Mouse (Mus musculus) limb, embryonic 14.5 days (tissue): Measurements from ENCODE around the gene Pex11b. TPM values are rescaled to one million over a fixed set of nuclear protein-coding genes. Genes with fewer than 3 reads are reported as not detected.
A peak's percentile ranks its signal among the peaks of the same experiment; 100 is the strongest.

ENCODE experiments used
- ATAC-seq: fragments of 200-750 bp; cut with Nextera tagmentation; 2 replicates; pipeline ENCODE4 v1.8.0; 2017; ENCODE audit warnings: low read depth, moderate number of reproducible peaks, moderate TSS enrichment; ENCODE audit not compliant: low FRiP score
- DNase-seq: peaks from one replicate; pipeline ENCODE4 v3.0.0-alpha.2; 2015; ENCODE audit warnings: low spot score
- H3K27ac ChIP-seq: fragments of 300-500 bp; sonication (generic); replicated peaks from 2 replicates; pipeline ENCODE4 v1.5.1; 2014; ENCODE audit warnings: low read depth, mild to moderate bottlenecking, low read length, moderate library complexity, mixed read lengths
- H3K27me3 ChIP-seq: fragments of 300-500 bp; sonication (generic); 2 replicates; pipeline ENCODE4 v1.6.1; 2014; ENCODE audit warnings: low read length, mixed read lengths; ENCODE audit not compliant: control insufficient read depth, insufficient read depth
- H3K36me3 ChIP-seq: fragments of 300-500 bp; sonication (generic); 2 replicates; pipeline ENCODE4 v1.6.1; 2014; ENCODE audit warnings: mild to moderate bottlenecking, low read length, moderate library complexity, mixed read lengths; ENCODE audit not compliant: control insufficient read depth, insufficient read depth
- H3K4me1 ChIP-seq: fragments of 300-500 bp; sonication (generic); 2 replicates; pipeline ENCODE4 v1.6.1; 2014; ENCODE audit warnings: antibody characterized with exemption, low read length, mixed read lengths; ENCODE audit not compliant: control insufficient read depth, insufficient read depth
- H3K4me2 ChIP-seq: fragments of 300-500 bp; sonication (generic); replicated peaks from 2 replicates; pipeline ENCODE4 v1.6.1; 2014; ENCODE audit warnings: low read depth, mild to moderate bottlenecking, low read length, moderate library complexity; ENCODE audit not compliant: severe bottlenecking
- H3K4me3 ChIP-seq: fragments of 300-500 bp; sonication (generic); replicated peaks from 2 replicates; pipeline ENCODE4 v1.5.1; 2014; ENCODE audit warnings: low read length
- H3K9ac ChIP-seq: fragments of 300-500 bp; sonication (generic); 2 replicates; pipeline ENCODE4 v1.6.1; 2014; ENCODE audit warnings: mild to moderate bottlenecking, low read depth, low read length, moderate library complexity; ENCODE audit not compliant: severe bottlenecking
- H3K9me3 ChIP-seq: fragments of 300-500 bp; sonication (generic); 2 replicates; pipeline ENCODE4 v1.6.1; 2016; ENCODE audit warnings: low read length; ENCODE audit not compliant: control insufficient read depth
- POLR2A ChIP-seq: fragments of 200-500 bp; IDR thresholded peaks from 2 replicates; pipeline ENCODE4 v1.8.0; 2012; ENCODE audit warnings: inconsistent platforms, mild to moderate bottlenecking, moderate library complexity, borderline replicate concordance; ENCODE audit not compliant: insufficient read depth, insufficient read length; ENCODE audit errors: extremely low read depth
- WGBS: fragments of 180-500 bp; shearing (Covaris S2); extraction: QIAGEN DNeasy Blood & Tissue Kit; methylation state at CpG from one replicate; pipeline ENCODE4 v1.1.7; 2014; 5-methylcytosine and 5-hydroxymethylcytosine counted together
- polyA plus RNA-seq, 2 experiments: library from polyadenylated mRNA; depleted of rRNA in 1 of 2; stranded (reverse) in 1 of 2; unstranded in 1 of 2; fragments of >200 nt; fragmentation: Nextera tagmentation in 1 of 2; extraction: Ambion mirVana in 1 of 2; gene quantifications; 2 replicates each; pipeline versions ENCODE4 v1.2.1 to v1.2.3; 2012 to 2014

Gene Pex11b
- polyA plus RNA-seq, 2 experiments: 53.0 to 62.2 TPM

DNA sequence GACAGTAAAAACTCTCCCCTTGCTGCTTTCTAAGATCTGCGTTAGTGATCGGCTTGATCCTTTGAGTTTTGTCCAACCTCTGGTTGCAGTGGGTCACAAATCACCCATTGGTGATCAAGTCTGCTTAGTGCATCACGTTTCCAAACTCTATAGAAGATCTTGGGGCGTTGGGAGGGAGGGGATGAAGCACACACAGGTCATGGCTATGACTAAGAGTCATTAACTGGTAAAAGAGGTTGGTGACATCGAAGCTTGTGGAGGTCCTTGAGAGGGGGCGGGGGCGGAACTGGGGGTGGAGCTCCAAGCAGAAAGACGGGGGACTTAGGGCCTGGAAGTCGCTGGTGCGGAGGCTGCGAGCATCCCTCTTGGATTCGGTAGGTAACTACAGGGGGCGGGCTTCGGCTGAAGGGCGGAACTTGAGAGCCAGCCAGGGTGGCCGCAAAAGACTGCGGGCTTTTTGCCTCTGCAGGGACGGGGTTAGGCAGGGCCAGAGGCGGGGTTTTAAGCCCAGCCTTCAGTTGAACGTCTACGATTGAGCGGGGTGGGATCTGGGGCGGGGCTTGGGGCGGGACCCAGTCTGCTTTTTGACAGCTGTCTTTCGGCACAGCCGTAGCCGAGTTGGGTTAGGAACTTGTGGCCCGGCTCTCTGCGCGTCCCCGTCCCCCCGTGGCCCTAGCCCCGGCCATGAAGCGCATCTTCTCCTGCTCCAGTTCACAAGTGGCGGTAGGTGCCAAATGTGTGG lies 34.7 kb downstream of the Pex11b start, which contains the start of gene Ankrd35:
Gene Ankrd35 (plus strand): TSS at position 405 of the 742 bp plus-strand sequence.
- TF ChIP-seq POLR2A: no peak
- 6% methylated on average over 34 of the region's 35 CpGs for WGBS
- Histone ChIP-seq H3K27ac (no peak within 1 kb of the TSS), H3K27me3 (no peaks in the 10 kb centered on the region), H3K4me1 (peaks cover 14% of the 10 kb centered on the region), H3K9me3 (no peaks in the 10 kb centered on the region), H3K4me2 (peak within 1 kb of the TSS; percentile 75), H3K4me3 (peak within 1 kb of the TSS; percentile 34), H3K9ac (peak within 1 kb of the TSS; percentile 34; the same call in 1 of the 2 replicates), H3K36me3 (no peaks in the 10 kb centered on the region)
- ATAC-seq (peak; percentile 95), DNase-seq (peak; percentile 93)

- H3K4me1 ChIP-seq: peaks cover 14% of the 10 kb centered on the region
- no peak overlapping the region for H3K27ac ChIP-seq
- no peaks in the 10 kb centered on the region for H3K9me3 ChIP-seq
- no peaks in the 10 kb centered on the region for H3K27me3 ChIP-seq
- ATAC-seq (no peak), DNase-seq (no peak)
- no peak overlapping the region for H3K4me2 ChIP-seq
- no peak overlapping the region for H3K4me3 ChIP-seq
- H3K9ac ChIP-seq: no peak overlapping the region
- WGBS: 92% methylated on average over 5 of the region's 5 CpGs
- no peak for TF ChIP-seq POLR2A
- H3K36me3 ChIP-seq: no peaks in the 10 kb centered on the region
Measured at GRCm38 (mm10) chr3:96671519-96671918, 36.3 kb downstream of the Pex11b start.

- Histone ChIP-seq H3K27me3 (no peaks in the 10 kb centered on the region), H3K9ac (no peak overlapping the region), H3K36me3 (no peaks in the 10 kb centered on the region), H3K4me1 (peaks cover 14% of the 10 kb centered on the region), H3K4me2 (no peak overlapping the region), H3K4me3 (no peak overlapping the region), H3K27ac (no peak overlapping the region), H3K9me3 (no peaks in the 10 kb centered on the region)
- no peak for TF ChIP-seq POLR2A
- no peak for ATAC-seq
- WGBS: 73% methylated on average over 4 of the region's 4 CpGs
- no peak for DNase-seq
Measured at GRCm38 (mm10) chr3:96673514-96673913, 38.3 kb downstream of the Pex11b start.

- H3K9me3 ChIP-seq: no peaks in the 10 kb centered on the region
- H3K4me2 ChIP-seq: peak overlapping the region; percentile 30; the same call in 1 of the 2 replicates
- no peaks in the 10 kb centered on the region for H3K36me3 ChIP-seq
- ATAC-seq (peak; percentile 54; the same call in 1 of the 2 replicates), DNase-seq (peak; percentile 46)
- H3K4me3 ChIP-seq: no peak overlapping the region
- H3K27me3 ChIP-seq: no peaks in the 10 kb centered on the region
- TF ChIP-seq POLR2A: no peak
- peaks cover 13% of the 10 kb centered on the region for H3K4me1 ChIP-seq
- no peak overlapping the region for H3K9ac ChIP-seq
- peak overlapping the region; percentile 56; the same call in 1 of the 2 replicates for H3K27ac ChIP-seq
- whole genome bisulfite sequencing: 12% methylated on average over 8 of the region's 8 CpGs
Measured at GRCm38 (mm10) chr3:96674442-96674841, 39.3 kb downstream of the Pex11b start.

GRCm38 (mm10) chr3:96675171-96675570 lies 40.0 kb downstream of the Pex11b start:
- Histone ChIP-seq H3K9me3 (no peaks in the 10 kb centered on the region), H3K4me3 (no peak overlapping the region), H3K4me2 (no peak overlapping the region), H3K27ac (no peak overlapping the region), H3K9ac (no peak overlapping the region), H3K36me3 (no peaks in the 10 kb centered on the region), H3K4me1 (peaks cover 10% of the 10 kb centered on the region; the same call in 1 of the 2 replicates), H3K27me3 (no peaks in the 10 kb centered on the region)
- ATAC-seq (no peak), DNase-seq (no peak)
- TF ChIP-seq POLR2A: no peak
- WGBS: 50% methylated on average over 3 of the region's 3 CpGs
